Mouse (Mus musculus) heart, adult 18-20 months (tissue): ENCODE measurements at regions not wholly inside any gene's neighbourhood (a gene's known extent, or its start where the extent isn't known, plus 50 kb on each side); places are given as distances from the start of the nearest gene placed in this dataset.
A peak's percentile ranks its signal among the peaks of the same experiment; 100 is the strongest.

Experiments
- DNase-seq, 2 experiments: peaks; one replicate each; pipeline ENCODE4 v3.0.0; 2021 to 2022; ENCODE audit warnings: mixed read lengths in 1 of 2

DNA sequence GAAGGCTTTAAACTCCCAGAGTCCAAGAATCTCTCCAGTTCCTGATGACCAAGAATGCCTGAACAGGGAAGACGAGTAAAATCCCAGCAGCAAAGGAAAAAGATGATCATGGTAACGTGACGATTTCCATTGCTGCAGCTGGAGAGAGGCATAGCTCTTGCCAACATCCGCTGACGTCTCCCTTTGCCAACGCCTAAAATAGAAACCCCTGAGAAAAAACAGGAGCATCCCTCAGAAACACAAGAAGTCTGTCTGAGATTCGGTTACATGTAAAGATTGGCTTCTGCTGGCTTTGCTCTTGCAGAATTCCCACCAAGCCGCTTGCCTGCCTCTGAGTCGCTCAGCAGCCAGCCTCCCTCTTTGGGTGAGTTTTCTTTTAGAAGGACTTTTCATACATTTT is 290.3 kb upstream of the Nt5c1b start:
- peak; percentile 14 to 25 for DNase-seq

- peak; percentile 20 to 30 for DNase-seq
These were observed 256.8 kb upstream of the Nt5c1b start for GRCm38 (mm10) chr12:10112874-10113453.

- no peak for DNase-seq
These were observed 247.7 kb upstream of the Nt5c1b start for GRCm38 (mm10) chr12:10122102-10122501.

GRCm38 (mm10) chr12:10127995-10128573 is 241.7 kb upstream of the Nt5c1b start:
- DNase-seq: no peak

DNA sequence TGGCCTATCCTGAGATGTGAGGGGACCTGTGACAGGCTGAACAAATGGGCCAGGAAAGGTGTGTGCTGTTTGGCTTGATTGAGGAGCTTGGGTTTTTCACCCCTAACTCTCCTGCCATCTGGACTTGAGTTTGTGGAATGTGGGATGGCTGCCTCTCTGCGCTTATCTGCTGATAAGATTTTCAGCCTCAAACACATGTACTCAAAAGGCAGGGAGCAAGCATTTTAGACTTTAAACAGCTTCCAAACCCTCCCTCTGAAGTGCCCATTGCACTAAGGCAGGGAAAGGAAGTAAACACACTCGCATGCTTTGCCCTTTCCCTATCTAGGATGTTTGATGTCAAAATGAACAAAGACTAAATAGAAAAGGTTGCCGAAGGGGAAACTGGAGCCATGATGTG is 235.6 kb upstream of the Nt5c1b start:
- peak in 1 of 2 experiments; percentile 5 for DNase-seq

DNA sequence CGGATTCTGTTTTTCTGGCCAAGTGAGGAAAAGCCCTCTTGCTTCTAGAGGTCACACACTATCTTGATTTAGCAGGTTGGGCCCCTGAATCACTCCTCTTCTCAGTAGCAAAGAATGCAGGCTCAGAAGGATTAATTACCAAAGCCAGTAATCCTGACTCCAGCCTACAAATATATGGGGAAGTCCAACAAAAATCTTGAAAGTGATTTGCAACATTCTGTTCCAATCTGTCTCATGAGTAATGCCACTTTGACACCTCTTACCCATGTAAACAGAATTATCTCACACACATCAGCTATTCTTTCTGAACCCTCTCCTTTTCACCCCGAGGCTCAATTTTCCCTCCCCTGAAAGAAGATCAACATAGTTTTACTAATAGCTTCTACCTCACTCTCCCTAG is 233.9 kb upstream of the Nt5c1b start:
- DNase-seq: no peak

GRCm38 (mm10) chr12:10140131-10140530 is 229.6 kb upstream of the Nt5c1b start:
- no peak for DNase-seq

DNA sequence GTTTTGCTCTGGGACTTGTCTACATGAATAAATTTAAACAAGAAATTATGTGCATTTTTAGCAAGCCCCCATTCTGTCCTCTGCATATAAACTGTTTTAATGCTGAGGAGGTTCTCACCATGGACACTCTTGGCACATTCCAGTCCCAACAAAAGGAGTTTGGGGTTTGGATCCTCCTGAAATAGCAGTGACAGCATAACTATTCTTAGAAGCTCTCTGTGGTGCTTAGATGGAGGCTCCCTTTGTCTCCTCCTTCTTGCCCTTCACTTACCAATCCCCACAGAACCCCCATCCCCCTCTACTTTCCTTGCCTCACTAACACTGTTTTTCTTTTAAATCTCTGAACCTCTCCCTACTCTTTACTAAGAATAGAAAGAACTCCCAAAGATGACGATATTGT is 208.9 kb upstream of the Nt5c1b start:
- no peak for DNase-seq

DNA sequence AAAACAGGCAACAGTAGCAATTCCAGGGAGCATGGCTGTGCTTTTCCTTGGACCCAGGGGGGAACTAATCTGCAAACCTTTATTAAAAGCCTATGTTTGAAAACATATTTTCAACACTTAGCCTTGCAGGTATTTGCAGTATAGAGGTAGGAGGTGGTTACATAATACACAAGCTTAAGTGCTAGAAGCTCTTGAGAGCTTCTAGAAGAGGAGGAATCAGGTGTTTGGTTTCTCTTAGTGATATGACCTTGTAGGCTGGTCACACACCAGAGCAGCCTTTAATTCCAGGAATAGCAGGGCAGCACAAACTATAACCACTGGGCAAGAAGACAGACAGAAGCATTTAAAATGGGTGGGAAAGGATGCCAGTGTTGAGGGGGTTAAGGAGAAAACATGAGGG is 201.7 kb upstream of the Nt5c1b start:
- no peak for DNase-seq

DNA sequence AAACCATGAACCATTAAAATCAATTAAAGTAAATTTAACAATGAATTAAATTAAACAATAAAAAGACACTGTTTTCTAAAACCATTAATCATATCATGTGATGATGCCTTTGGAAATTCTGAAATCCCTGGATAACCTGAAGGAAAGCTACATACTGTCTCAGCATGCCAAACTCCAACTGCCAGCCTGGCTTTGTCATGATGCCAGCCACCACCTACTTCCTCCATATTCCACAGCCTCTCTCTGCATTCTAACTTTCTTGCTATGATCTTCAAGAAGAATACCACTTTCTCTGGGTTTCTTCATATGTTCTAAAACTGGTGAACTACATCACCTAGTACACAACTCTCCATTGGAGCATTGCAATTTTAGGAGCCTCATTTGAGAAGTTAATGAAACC is 201.2 kb upstream of the Nt5c1b start:
- no peak for DNase-seq

DNA sequence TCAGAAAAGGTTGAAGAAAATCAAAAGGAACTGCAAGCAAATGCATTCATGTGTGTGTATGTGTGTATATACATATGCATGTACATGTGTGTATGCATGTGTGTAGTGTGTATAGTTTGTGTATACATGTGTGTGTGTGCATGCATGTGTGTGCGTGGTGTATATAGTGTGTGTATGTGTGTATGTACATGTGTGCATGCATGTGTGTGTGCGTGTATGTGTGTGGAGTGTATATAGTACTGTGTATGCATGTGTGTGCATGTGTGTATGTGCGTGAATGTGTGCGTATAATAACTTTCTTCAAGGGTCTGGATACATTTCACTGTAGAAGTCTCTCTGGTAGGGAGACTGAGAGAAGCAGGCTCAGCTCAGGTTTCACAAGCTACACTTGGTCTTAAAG is 191.1 kb upstream of the Nt5c1b start:
- DNase-seq: no peak

GRCm38 (mm10) chr12:10179147-10179814 is 190.5 kb upstream of the Nt5c1b start:
- DNase-seq: no peak

DNA sequence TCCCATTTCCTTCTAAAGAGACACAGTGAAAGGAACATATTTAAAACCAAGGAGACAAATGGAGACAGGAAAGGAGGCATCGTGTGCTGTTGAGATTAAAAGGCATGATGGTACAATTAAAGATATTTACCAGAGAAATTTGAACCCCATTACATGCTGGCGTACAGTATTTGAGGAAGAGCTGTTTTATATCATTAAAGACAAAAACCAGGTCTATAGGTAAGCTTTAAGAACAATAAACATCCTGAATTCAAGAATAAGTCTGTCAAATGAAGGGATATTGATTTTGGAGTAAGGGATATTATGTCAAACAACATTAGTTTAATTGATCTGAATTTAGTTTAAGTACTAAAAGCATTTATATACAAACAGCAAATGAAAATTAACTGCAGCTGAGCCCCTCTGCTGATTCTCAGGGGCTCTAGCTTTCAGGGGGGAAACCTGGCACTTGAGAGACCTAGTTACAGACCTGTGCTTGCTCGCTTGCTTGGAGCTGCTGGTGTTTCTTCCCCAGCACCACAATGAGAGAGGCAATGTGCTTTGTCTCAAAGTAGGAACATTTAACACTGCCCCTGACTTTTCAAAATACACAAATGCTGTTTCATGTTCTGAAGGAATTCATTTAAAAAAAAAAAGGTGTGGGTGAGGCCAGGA is 189.8 kb upstream of the Nt5c1b start:
- DNase-seq: no peak

DNA sequence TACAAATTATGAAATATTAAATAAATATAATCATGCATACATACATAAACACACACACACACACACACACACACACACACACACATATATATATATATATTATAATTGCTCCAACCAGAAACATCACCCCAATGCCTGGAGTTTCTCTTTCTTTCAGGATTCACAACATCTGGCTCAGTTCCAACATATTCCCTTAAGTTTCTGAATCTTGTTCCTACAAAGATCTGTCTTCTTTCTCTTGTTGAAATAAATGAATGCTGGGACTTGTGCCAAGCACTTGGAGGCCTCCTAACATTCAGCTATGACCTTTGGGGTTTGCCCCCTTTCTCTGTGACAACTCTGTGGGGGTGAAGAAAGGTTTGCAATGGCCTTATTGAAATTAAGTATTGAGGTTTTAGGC is 187.2 kb upstream of the Nt5c1b start:
- no peak for DNase-seq

DNA sequence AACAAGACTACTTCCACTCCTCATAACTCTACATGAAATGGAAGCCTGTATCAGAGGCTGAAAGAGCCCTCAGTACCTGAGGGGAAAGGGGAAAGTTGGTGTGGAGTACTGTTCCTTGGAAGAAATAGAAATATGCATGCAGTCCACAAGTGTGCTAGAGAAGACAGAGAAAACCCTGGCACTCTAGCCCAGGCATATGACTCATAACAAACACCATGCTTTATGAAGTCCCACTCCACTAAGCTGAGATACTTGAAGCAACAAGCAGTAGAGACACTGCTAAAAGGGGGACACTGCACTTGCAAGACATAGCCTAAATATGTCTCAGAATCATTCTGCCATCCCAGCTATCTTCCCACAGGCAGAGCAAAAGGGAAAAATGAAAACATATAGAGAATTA is 183.2 kb upstream of the Nt5c1b start:
- DNase-seq: no peak

GRCm38 (mm10) chr12:10189746-10190145 is 180.0 kb upstream of the Nt5c1b start:
- DNase-seq: no peak

DNA sequence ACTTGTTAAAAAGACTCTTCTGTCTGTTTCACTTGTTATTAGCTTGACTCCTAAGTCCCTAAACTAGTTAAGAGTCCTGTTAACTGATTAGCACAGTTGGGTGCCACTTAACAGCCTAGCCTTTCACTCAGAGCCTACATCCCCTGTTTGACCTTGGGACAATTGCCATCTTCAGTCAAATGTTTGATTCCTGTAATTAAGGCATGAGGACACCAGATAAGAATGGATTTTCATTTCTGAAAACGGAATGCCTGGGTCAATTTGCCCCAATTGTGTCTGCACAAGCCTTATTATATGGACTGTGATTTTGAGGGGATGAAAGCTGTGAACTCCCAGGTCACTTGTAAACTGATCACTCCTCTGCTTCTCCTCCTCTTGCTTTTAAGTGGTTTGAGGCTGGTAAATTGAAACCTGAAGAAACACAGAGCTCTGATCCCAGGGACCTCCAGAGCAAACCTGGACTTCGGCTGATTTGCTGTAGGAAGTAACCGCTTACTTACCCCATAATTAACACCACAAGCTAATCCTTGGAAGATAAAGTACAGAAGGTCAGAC is 171.8 kb upstream of the Nt5c1b start:
- DNase-seq: no peak

- DNase-seq: no peak
These were observed 159.9 kb upstream of the Nt5c1b start for GRCm38 (mm10) chr12:10209841-10210240.

GRCm38 (mm10) chr12:10222821-10223220 is 147.0 kb upstream of the Nt5c1b start:
- peak; percentile 8 for DNase-seq

- peak; percentile 30 to 57 for DNase-seq
These were observed 145.9 kb upstream of the Nt5c1b start for GRCm38 (mm10) chr12:10223832-10224231.

DNA sequence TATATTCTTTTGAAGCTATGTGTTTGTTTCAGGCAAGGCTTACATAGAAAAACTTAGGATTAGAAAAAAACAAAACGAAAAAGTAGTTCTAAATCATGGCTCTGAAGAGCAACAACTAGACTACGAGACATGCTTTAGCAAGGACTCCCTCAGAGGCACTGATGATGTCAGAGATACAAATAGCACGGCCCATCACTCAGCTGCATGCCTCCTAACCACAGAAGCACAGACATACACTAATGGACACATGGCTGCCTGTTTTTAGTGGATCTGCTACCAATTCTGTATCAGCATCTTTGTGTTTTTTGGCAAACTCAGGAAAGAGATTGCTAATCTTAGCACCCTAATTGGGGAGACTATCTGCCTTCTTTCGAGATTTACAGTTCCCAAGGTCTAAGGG is 138.6 kb upstream of the Nt5c1b start:
- DNase-seq: no peak

DNA sequence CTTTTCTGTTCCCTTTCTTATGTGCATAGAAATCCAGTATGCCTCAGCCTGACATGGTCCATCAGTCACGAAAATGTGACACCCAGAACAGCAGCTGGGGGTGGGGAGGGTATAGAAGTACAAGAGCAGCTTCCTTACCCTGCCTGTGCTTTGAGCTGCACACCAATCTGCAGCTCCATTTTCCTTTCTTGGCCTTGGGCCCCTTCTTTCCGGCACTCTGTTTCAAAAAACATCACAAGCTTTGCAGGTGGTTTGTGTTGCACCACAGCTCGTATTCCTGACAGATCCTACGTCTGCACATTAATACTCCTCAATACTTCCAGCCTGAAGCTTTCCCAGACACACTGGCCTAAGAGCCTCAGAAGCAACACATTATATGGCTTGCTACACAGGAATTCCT is 138.1 kb upstream of the Nt5c1b start:
- no peak for DNase-seq

- DNase-seq: no peak
These were observed 121.7 kb upstream of the Nt5c1b start for GRCm38 (mm10) chr12:10248110-10248509.
